Mouse (Mus musculus) cortical plate, adult 2 months (tissue): ENCODE measurements around the gene Fkrp.

ENCODE experiments used
- CTCF ChIP-seq: fragments of 200-500 bp; IDR thresholded peaks from 2 replicates; pipeline ENCODE4 v1.5.1; 2011; ENCODE audit warnings: mild to moderate bottlenecking, control low read depth, low read length; ENCODE audit not compliant: insufficient read depth; ENCODE audit errors: extremely low read depth
- POLR2A ChIP-seq: fragments of 200-500 bp; IDR thresholded peaks from 2 replicates; pipeline ENCODE4 v1.6.1; 2011; ENCODE audit warnings: mild to moderate bottlenecking, low read length, control low read depth; ENCODE audit not compliant: insufficient read depth; ENCODE audit errors: extremely low read depth

- TF ChIP-seq POLR2A (peak; percentile 48; the same call in 1 of the 2 replicates), CTCF (no peak)
Measured at GRCm38 (mm10) chr7:16842645-16843063, 26.1 kb upstream of the Fkrp start, which contains the start of gene Prkd2.
